Mouse (Mus musculus): Measurements from ENCODE around the gene Kdsr. TPM values are rescaled to one million over a fixed set of nuclear protein-coding genes. Genes with fewer than 3 reads are reported as not detected.

Kdsr gene
- total RNA-seq, 1 experiment from 2014 or later: 47.9 TPM

GRCm38 (mm10) chr1:106700520-106701114 is 58.9 kb downstream of the Kdsr start:
- ATAC-seq (replicated peaks; ENCODE audit: low read depth, poor library complexity, severe bottlenecking): no peak

GRCm38 (mm10) chr1:106696472-106696871 is 63.1 kb downstream of the Kdsr start:
- ATAC-seq (replicated peaks; ENCODE audit: low read depth, poor library complexity, severe bottlenecking): no peak

DNA sequence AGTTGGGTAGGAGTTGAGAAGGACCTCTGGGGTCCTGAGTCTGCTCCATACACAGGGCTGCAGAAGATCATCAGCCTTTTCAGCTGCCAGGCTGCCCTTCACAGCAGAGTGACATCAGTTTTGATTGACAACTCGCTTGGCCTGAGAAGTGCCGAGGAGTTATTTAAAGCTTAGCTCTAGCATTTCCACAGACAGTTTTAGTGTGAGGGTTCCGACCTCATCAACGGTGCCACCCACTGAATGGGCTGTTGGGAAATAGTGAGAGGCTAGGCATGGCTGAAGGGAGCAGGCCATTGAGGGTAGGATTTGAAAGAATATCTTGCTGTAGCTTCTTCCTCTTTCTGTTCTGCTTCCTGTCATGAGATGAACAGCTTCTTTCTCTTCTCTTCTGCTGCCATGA is 63.9 kb downstream of the Kdsr start:
- peak; percentile 87 for ATAC-seq (replicated peaks; ENCODE audit: low read depth, poor library complexity, severe bottlenecking)

DNA sequence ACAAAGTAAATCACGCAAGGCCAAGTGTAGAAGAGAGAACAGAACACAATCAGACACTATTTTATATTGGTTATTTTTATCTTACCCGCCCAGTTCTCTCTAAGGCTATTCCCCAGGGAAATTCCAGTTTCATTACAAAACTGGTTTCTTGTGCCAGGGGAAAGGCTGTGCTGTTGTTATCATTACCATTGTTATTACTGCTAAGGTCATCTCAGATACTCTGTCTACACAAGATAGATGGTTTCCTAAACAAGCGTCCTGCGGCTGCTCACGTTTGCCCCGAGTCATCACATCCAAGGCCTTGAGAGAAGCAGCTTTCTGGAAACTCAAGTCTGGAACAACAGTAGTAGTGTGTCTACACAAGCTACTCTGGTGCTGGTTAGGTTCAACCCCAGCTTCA is 65.2 kb downstream of the Kdsr start:
- no peak for ATAC-seq (replicated peaks; ENCODE audit: low read depth, poor library complexity, severe bottlenecking)

DNA sequence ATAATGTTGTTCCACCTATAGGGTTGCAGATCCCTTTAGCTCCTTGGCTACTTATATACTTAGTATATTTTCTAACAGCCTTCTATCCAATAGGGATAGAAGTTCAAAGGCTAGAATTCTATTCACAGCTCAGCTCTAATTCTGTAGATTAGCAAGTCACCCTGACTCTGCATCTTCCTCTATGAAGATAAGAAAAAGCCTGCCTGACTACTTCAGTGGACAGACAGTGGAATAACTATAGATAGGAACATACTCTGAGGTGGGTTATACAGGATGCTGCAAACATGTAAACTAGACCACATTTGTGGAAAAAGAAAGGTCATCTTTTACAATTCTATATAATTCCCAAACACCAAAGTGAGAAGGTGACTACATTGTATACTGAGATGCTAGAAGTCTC is 66.9 kb downstream of the Kdsr start:
- ATAC-seq (replicated peaks; ENCODE audit: low read depth, poor library complexity, severe bottlenecking): no peak

GRCm38 (mm10) chr1:106690887-106691286 is 68.6 kb downstream of the Kdsr start:
- ATAC-seq (replicated peaks; ENCODE audit: low read depth, poor library complexity, severe bottlenecking): no peak

DNA sequence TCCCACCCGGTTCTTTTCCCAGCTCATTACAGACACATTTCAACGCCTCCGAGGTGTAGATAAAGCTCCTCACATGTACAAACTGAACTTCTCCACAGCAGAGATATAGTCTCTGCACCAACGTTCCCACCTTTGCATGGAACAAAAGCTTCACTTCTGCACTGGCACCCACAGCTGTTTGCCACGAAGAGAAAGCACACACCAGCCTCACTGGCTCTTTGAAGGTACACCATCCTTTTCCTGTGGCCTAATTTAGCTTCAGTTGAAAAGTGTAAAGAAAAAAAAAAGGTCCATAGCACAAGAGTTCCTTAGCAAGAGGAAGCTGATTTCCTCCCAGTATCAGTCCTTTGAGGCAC is 71.4 kb downstream of the Kdsr start:
- ATAC-seq (replicated peaks; ENCODE audit: low read depth, poor library complexity, severe bottlenecking): peak; percentile 55

DNA sequence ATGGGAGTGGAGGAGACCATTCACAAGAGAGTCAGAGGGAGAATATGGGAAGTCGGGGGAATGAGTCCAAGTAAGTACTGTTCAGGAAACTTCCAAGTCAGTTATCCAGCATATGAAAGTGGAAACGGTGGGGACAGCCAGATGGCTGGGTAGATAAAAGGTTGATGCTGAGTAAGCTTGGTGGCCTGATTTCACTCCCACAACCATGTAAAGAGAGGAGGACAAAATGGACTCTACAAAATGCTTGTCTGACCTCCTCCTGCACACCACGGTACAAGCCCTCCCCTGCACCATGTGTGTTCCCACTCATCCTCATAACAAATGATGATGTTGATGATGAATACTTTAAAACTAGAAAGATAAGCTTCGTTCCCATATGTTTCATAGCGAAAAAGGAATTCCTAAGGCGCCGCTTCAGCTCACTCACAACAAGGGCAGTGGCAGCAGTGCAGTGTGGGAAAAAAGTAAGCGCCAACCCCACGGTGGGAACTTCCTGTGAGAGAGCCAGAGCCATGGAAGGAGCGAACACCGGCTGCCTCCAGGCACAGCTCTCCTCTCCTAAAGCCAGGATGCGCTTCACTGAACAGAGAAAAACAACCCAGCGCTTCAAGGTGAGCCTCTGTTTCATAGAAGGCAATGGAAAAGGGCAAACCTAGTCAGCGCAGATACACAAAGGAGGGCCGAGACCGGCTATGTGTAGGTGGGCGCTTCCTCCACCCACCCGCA is 71.9 kb downstream of the Kdsr start:
- peak; percentile 38 for ATAC-seq (replicated peaks; ENCODE audit: low read depth, poor library complexity, severe bottlenecking)

GRCm38 (mm10) chr1:106685702-106686101 is 73.8 kb downstream of the Kdsr start:
- ATAC-seq (replicated peaks; ENCODE audit: low read depth, poor library complexity, severe bottlenecking): no peak

GRCm38 (mm10) chr1:106684546-106684945 is 75.0 kb downstream of the Kdsr start:
- no peak for ATAC-seq (replicated peaks; ENCODE audit: low read depth, poor library complexity, severe bottlenecking)

GRCm38 (mm10) chr1:106682829-106683228 is 76.7 kb downstream of the Kdsr start:
- no peak for ATAC-seq (replicated peaks; ENCODE audit: low read depth, poor library complexity, severe bottlenecking)

GRCm38 (mm10) chr1:106679800-106680515 is 79.6 kb downstream of the Kdsr start:
- ATAC-seq (replicated peaks; ENCODE audit: low read depth, poor library complexity, severe bottlenecking): no peak

- peak; percentile 60; the same call in 1 of the 2 replicates for ATAC-seq (replicated peaks; ENCODE audit: low read depth, poor library complexity, severe bottlenecking)
These were observed 81.5 kb downstream of the Kdsr start for GRCm38 (mm10) chr1:106678060-106678478.

Other genes starting within 250 kb of the Kdsr start
- 59.3 and 66.0 TPM in 2 replicates for gene Bcl2, start 45.5 kb downstream of the Kdsr start, total RNA-seq (2017)
- 104 and 109 TPM in 2 replicates for gene Vps4b, start 37.0 kb upstream of the Kdsr start, total RNA-seq (2017)
- gene Serpinb5, start 101.4 kb upstream of the Kdsr start, total RNA-seq (2017): not detected in 2 replicates
- gene Serpinb12, start 174.7 kb upstream of the Kdsr start, total RNA-seq (2017): not detected in 2 replicates
- gene Serpinb13, start 221.3 kb upstream of the Kdsr start, total RNA-seq (2017): not detected in 2 replicates

All from common myeloid progenitor, adult 5-6 weeks (primary cell).